Mouse (Mus musculus): ENCODE results near the gene Tmem160. TPM values are rescaled to one million over a fixed set of nuclear protein-coding genes. Genes with fewer than 3 reads are reported as not detected.
A peak's percentile ranks its signal among the peaks of the same experiment; 100 is the strongest.

The Tmem160 gene
- total RNA-seq, 2 experiments from 2014 or later, result 86.4 to 103 TPM

DNA sequence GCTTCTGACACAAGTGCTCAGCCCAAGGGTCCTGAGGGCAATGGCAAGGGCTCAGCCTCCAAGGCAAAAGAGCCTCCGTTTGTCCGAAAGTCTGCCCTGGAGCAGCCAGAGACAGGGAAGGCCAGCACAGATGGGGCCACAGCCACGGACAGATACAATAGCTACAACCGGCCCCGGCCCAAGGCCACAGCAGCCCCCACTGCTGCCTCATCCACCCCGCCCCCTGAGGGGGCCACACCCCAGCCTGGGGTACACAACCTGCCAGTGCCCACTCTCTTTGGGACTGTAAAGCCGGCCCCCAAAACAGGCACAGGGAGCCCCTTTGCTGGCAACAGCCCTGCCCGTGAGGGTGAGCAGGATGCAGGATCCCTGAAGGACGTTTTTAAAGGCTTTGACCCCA, 17.5 kb upstream of the Tmem160 start:
- DNase-seq (ENCODE audit: low spot score in 2 of 2), result no peak

DNA sequence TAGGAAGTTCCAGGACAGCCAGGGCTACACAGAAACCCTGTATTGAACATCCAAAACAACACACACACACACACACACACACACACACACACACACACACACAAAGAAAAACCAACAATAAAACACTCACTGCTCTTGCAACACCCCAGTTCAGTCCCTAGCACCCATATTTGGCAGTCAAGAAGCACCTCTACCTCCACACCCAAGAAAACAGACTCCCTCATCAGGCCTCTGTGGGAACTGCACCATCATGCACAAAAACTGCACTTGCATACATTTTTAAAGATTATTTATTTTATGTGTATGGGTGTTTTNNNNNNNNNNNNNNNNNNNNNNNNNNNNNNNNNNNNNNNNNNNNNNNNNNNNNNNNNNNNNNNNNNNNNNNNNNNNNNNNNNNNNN, 11.3 kb upstream of the Tmem160 start:
- no peak for DNase-seq (ENCODE audit: low spot score in 2 of 2)

DNA sequence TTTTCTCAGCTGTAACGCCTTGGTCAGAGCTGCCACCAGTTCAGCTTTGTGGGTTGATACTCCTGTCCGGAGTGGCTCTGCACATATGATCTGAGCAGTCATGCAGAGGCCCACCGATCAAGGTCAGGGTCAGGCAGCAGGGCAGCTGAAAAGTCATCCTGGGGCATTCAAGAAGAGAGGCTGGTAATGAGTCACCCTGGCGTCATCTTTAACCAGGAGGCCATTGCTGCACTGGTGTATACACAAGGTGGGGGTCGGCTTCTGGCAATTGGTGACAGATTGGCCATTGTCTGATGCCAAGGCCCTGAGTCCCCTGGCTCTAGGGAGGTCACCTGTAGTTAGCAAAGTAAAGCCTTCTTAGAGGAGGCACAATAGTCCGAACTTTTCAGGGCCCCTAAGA, 923 bp upstream of the Tmem160 start:
- no peak for DNase-seq (ENCODE audit: low spot score in 2 of 2)

DNA sequence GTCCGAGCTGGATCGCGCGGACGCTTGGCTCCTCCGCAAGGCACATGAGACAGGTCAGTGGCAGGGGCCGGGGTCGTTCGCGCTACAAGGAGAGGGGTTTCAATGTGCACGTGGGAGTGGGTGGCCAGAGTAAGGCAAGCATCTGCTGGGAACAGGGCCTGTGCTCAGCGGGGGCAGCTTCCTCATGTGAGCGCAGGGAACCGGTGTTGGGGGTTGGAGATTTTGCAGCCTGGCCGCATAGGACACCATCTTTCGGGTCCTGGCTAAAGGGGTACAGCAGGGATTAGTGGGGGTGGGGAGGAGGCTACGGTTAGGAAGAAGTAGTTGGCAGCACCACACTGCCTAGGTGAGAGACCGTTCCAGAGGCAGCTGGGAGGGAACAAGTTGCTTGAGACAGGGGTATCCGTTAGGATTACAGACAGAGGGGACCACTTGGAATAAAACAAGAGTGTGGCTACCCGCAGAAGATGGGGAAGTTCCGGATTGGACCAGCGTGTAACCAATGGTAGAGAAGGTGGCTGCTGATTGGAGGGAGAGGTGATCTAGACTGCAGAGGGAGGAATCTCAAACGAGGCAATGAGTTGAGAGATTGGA, 636 bp downstream of the Tmem160 start:
- peak; percentile 42 to 64 for DNase-seq (ENCODE audit: low spot score in 2 of 2)

DNA sequence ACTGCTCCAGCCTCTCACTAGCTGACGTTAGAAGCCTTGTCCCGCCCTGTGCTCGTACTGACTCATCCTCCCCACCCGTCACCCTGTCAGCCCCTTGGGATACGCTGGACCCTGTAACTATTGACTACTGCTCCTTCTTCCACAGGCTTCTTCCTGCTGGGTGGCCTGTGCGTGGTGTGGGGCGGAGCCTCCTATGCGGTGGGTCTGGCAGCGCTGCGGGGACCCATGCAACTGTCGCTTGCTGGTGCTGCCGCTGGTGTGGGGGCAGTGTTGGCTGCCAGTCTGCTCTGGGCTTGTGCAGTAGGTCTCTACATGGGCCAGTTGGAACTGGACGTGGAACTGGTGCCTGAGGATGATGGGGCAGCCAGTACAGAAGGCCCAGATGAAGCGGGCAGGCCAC, 2.4 kb downstream of the Tmem160 start:
- DNase-seq (ENCODE audit: low spot score in 2 of 2), result no peak

GRCm38 (mm10) chr7:16456289-16456688, 3.7 kb downstream of the Tmem160 start:
- no peak for DNase-seq (ENCODE audit: low spot score in 2 of 2)

- no peak for DNase-seq (ENCODE audit: low spot score in 2 of 2)
Observed at GRCm38 (mm10) chr7:16460566-16460965, 8.0 kb downstream of the Tmem160 start.

GRCm38 (mm10) chr7:16461151-16461550, 8.6 kb downstream of the Tmem160 start:
- DNase-seq (ENCODE audit: low spot score in 2 of 2), result no peak

DNA sequence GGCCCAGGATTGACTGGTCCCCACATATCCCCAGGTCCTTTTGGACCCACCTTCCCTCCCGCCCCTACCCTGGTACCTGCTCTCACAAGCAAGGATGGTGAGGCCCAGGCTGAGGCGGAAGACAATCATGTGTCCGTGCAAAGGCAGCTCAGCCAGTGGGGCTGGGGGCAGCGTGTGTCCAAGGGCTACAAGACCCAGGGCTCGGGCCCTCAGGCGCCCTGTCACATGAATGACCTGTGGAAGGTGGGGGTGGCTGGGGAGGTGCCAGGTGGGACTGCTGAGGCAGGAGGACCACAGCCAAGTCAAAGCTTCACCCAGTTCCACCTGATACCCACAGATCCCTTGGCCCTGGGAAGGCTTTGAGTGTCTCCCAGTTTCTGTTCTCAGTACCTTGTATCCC, 9.1 kb downstream of the Tmem160 start:
- DNase-seq (ENCODE audit: low spot score in 2 of 2), result no peak

DNA sequence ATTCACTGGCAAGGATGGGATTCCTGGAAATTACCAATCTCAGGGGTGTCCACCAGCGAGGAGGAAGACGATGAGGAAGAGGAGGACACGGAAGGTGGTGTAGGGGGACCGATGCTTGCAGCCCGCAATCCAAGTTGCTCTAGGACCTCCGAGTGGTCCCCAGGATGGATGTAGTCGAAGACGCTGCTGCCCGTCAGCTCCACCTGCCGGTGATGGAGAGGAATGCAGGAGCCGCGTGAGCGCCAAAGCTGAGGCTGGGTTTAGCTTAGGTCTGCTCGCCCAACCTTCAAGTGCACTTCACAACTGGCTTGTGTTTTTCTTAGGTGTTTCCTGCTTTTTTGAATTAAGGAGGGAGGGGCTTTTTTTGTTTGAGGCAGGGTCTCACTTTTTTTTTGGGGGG, 10.6 kb downstream of the Tmem160 start:
- peak; percentile 91 for DNase-seq (ENCODE audit: low spot score in 2 of 2)

DNA sequence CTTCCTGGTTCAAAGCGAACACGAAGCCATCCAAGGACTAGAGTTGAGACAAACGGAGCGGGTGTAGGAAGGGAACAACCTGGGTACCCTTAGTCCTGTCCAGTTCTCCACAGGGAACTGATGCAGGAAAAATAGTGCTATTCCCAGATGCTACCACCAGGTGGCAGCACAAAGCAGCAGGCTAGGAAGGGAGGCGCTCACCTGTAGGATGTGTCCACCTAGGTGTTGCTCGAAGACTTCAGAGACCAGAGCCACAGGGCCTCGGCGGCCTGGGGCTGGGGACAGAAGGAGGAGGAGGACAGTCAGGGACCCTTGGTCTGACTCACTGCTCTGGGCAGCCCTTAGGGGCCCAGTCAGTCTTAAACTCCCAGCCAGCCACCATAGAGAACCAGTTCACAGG, 12.6 kb downstream of the Tmem160 start:
- DNase-seq (ENCODE audit: low spot score in 2 of 2), result peak; percentile 77 to 79

GRCm38 (mm10) chr7:16465568-16465967, 13.0 kb downstream of the Tmem160 start:
- DNase-seq (ENCODE audit: low spot score in 2 of 2), result no peak

- no peak for DNase-seq (ENCODE audit: low spot score in 2 of 2)
Observed at GRCm38 (mm10) chr7:16466565-16466964, 14.0 kb downstream of the Tmem160 start.

DNA sequence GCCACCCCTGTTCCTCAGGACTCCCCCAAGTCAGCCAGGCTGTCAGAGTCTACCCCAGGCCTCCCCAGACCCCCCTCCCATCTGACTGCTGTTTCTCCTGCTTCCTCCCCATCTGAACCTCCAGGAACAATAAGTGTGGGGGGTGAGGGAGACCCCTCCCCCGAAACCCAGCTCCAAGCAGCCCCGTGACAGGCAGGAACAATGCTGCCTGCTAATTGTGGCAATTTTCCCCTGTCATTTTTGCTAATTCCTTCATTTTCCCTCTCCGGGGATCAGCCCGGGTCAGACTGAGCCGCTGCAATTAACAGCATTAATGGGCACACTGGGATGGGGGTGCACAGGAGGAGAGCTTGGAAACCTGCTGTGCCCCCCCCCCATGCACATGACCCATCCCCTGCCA, 15.5 kb downstream of the Tmem160 start:
- no peak for DNase-seq (ENCODE audit: low spot score in 2 of 2)

- no peak for DNase-seq (ENCODE audit: low spot score in 2 of 2)
Observed at GRCm38 (mm10) chr7:16471549-16471948, 19.0 kb downstream of the Tmem160 start.

GRCm38 (mm10) chr7:16472116-16472709, 19.6 kb downstream of the Tmem160 start:
- no peak for DNase-seq (ENCODE audit: low spot score in 2 of 2)

DNA sequence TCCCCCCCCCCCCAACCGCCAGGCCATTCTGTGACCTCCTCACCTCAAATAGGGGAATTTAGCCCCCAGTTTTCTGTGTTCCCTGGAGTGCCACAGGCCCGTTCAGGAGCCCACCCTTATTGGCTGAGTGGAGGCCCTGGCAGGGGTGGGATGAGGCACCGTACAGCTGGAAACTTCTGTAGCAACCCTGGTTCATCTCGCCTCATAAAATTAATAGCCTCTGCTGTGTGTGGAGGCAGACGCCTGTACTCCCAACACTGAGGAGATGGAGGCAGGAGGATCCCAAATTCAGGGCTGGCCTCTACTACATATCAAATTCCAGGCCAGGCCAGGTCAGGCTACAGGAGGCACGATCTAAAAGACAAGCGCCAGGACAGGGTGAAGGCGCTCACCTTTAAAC, 21.3 kb downstream of the Tmem160 start:
- DNase-seq (ENCODE audit: low spot score in 2 of 2), result no peak

DNA sequence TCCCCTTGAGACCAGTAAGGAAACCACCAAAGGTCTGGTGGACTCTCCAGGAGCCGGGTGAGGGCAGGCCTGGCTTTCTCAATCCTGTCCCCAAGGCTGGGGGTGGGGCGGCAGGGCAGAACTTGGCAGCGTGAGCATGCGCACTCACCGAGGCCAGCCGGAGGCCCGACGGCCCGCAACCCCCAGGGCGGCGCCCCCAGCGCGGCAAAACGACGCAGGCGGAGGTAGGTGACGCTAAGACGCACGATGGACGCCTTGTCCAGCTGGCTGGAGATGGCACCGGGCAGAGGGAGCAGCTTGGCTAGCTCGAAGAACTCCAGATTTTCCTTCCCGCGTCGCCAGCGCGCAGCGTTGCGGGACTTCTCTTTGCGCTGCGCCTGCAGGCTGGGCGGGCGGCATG, 21.9 kb downstream of the Tmem160 start:
- no peak for DNase-seq (ENCODE audit: low spot score in 2 of 2)

- DNase-seq (ENCODE audit: low spot score in 2 of 2), result no peak
Observed at GRCm38 (mm10) chr7:16475321-16475720, 22.7 kb downstream of the Tmem160 start.

GRCm38 (mm10) chr7:16475764-16476599, 23.4 kb downstream of the Tmem160 start:
- DNase-seq (ENCODE audit: low spot score in 2 of 2), result no peak

DNA sequence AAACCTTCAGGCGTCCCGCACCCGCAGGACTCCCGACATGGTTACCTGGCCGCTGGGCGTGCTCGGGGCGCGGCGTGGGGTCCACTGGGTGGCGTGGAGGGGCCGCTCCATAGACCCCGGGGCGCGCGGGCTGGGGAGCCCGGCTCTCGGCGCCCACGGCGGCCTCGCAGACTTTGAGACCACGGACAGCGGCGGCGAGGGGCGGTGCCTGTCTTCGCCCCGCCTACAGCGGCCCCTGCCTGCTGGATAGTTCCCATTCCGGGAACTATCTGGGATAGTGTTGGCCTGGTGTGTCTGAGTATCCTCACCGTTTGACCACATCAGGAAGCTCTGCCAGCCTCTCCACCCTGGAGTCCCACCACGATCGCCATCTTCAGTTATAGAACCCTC, 24.0 kb downstream of the Tmem160 start:
- no peak for DNase-seq (ENCODE audit: low spot score in 2 of 2)

GRCm38 (mm10) chr7:16477628-16478027, 25.0 kb downstream of the Tmem160 start, which contains the start of gene Npas1:
Npas1 (minus strand) TSS chr7:16477728.
- DNase-seq (ENCODE audit: low spot score in 2 of 2), result no peak

Data from layer of hippocampus, postnatal 10 days (tissue).